Mouse (Mus musculus): ENCODE results near the gene Lsm2. TPM values are rescaled to one million over a fixed set of nuclear protein-coding genes. Genes with fewer than 3 reads are reported as not detected.

Lsm2 gene
- total RNA-seq, 4 experiments from 2014 or later, result 14.1 to 22.5 (median 17.3) TPM

DNA sequence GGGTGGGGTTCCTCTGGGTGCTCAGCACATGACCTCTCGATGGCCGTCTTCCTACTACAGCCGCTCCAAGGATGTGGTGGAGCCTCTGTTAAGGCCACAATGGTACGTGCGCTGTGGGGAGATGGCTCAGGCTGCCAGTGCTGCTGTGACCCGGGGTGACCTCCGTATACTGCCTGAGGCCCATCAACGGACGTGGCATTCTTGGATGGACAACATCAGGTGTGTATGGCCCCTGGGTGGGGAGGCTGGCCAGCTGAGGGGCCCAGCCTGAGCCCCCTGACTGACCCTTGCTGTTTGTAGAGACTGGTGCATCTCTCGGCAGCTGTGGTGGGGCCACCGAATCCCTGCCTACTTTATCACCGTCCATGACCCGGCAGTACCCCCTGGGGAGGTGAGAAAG lies 30.8 kb downstream of the Lsm2 start:
- DNase-seq (ENCODE audit: low spot score in 2 of 2), result no peak

DNA sequence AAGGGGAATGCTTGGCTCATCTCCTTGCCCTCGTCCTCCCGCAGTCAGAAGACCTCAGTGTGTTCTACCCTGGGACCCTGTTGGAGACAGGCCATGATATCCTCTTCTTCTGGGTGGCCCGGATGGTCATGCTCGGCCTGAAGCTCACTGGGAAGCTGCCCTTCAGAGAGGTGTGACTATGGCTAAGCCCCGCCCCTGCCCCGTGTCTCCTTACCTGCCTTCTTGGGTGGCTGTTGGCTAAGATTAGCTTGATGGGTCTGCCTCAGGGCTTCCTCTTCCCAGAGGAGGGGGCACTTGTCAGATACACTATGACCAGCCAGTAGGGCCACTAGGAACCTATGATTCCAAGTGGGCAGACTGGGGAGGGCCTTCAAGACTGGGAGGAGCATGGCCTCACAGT lies 31.6 kb downstream of the Lsm2 start:
- DNase-seq (ENCODE audit: low spot score in 2 of 2), result no peak

DNA sequence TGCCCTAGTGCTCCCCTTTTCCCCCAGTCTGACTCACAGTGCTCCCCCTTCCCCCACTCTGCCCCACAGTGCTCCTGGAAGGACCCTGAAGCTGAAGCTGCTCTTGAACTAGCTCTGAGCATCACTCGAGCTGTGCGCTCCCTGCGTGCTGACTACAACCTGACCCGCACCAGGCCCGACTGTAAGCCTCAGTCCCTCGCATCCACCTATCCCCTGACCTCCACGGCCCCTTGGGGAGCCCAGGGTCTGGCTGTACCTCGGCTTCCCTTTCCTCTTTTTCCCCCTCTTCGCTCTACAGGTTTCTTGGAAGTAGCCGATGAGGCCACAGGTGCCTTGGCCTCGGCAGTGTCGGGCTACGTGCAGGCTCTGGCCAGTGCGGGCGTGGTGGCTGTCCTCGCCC lies 33.6 kb downstream of the Lsm2 start:
- no peak for DNase-seq (ENCODE audit: low spot score in 2 of 2)

DNA sequence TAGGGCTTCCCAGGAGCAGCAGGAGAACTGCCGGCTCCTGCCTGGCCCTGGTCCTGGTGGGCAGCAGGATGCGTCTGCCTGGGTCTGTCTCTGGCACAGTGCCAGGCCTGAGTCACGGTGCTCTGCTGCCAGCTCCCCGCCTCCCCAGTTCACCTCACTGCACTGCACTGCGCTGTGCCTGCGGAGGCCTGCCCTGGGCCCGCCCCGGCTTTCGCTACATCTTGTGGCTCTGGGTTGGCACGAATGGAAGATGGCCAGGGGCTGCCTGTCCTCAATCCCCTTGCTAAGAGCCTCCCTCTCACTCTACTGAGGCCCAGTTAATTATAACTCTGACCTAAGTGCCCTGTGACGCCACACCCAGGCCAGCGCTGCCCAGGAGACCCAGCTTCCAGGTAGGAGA lies 34.7 kb downstream of the Lsm2 start, which contains the start of gene Vwa7:
Gene Vwa7, plus strand, starts transcription at position 204 of the 400 bp plus-strand sequence.
- DNase-seq (ENCODE audit: low spot score in 2 of 2), result no peak

DNA sequence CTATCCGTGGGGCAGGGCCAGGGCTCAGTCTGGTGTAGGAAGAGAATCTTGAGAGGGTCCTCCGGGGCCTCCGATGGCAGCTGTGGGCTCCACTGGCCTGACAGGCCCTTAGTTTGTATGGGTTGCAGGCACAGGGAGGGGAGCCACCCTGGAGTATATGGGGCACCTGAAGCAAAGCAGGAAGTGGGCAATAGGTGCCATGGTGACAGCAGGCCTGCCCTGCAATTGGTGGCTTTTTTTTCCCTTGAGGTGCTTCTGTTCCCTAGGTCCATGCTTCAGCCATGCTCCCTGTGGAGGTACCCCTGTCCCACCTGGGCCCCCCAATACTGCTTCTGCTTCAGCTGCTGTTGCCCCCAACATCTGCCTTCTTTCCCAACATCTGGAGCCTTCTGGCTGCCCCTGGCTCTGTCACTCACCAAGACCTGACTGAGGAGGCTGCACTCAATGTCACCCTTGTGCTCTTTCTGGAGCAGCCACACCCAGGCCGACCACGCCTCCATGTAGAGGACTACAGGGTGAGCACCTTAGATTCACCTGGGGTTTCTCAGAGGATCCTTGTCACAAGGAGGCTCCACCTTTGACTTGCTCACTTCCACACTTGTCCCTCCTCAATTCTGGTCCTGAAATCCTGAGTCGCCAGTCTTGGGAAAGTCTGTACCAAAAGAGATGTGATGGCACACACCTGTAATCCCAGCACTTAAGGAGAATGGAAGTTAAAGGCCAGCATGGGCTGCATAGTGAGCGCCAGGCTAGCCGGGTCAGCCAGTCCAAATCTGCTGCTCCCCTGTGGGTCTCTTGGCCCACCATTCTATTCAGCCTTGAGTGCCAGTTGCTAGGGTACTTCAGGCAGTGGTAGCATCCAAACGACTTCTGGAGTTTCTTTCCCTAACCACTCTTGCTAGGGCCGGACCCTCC lies 35.4 kb downstream of the Lsm2 start:
- DNase-seq (ENCODE audit: low spot score in 2 of 2), result no peak

DNA sequence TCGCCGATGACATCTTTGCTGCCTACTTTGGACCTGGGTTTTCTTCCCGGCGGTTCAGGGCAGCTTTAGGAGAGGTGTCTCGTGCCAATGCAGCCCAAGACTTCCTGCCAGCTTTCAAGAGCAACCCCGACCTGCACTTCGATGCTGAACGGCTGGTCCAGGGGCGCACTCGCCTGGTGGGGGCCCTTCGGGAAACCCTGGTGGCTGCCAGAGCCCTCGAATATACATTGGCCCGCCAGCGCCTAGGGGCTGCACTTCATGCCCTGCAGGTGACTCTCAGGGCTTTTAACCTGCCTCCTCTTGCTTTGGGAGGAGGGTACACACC lies 36.0 kb downstream of the Lsm2 start:
- no peak for DNase-seq (ENCODE audit: low spot score in 2 of 2)

DNA sequence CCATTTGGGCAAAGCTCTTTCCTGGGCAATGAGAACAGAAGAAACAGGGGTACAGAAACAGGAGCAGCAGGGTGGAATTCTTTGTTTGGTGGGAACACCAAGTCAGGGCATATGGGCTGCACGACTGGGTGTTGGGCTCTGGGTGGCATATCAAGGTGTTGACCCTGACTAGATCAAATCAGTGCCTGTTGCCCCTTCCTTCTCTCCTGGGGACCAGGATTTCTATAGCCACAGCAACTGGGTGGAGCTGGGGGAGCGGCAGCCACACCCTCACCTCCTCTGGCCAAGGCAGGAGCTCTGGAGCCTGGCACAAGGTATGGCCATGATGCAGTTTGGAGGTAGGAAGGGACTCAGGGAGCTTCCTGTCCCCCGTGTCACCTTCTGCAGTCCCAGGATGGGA lies 36.5 kb downstream of the Lsm2 start:
- no peak for DNase-seq (ENCODE audit: low spot score in 2 of 2)

DNA sequence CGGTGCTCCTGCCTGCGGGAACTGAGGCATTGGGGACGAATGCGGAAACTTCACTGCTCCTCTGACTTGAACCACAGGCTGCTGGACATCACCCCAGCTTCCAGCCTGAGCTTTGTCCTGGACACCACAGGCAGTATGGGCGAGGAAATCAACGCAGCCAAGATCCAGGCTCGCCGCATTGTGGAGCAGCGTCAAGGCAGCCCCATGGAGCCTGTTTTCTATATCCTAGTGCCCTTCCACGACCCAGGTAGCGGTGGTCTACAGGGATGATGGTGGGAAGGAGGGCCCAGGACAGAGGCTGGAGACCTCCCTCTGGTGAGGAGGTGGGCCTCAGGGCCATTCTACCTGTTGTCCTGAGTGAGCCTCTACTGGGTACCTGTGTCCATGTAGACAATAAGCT lies 38.2 kb downstream of the Lsm2 start:
- no peak for DNase-seq (ENCODE audit: low spot score in 2 of 2)

DNA sequence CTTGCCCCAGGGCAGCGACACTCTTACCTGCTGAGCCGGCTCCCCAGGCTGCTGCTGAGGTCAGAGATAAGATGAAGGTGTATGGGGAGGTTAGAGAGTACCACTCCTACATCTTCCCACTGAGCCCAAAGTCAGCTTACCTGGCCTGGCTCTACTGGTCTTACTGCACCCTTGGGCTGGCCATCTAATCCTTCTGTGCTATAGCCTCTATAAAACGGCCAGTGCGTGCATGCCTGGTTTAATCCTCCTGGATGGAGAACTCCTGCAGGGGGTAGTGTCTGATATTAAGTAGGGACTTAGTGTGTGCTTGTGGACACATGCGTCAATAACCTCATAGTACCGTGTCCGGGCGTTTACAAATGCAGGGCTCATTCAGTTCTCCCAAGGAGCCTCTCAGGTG lies 38.9 kb downstream of the Lsm2 start:
- no peak for DNase-seq (ENCODE audit: low spot score in 2 of 2)

DNA sequence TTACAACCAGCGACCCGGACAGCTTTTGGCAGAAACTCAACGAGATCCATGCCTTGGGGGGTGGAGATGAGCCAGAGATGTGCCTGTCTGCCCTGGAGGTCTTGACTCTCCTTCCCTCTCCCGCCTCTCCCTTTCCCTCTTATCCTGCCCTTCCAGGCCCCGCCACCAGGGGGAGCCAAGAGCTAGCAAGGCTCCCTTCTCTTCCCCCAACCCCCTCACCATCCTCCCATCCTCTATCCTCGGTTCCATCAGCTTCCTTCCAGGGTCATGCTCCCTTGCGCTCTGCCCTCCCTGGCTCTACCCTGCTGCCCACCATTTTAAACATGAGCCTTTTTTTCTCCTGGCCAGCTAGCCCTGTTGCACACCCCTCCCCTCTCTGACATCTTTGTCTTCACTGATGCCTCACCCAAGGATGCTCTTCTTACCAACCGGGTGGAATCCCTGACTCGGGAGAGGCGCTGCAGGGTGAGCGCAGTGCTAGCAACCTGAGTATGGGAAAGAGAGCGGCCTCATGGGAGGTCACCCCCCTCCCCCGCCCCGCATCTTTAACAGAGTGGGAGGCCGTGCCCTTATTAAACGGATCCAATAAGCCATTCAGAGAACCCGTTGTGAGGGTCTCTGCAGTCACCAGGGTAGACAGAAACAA lies 39.6 kb downstream of the Lsm2 start:
- peak; percentile 57 to 95 for DNase-seq (ENCODE audit: low spot score in 2 of 2)

DNA sequence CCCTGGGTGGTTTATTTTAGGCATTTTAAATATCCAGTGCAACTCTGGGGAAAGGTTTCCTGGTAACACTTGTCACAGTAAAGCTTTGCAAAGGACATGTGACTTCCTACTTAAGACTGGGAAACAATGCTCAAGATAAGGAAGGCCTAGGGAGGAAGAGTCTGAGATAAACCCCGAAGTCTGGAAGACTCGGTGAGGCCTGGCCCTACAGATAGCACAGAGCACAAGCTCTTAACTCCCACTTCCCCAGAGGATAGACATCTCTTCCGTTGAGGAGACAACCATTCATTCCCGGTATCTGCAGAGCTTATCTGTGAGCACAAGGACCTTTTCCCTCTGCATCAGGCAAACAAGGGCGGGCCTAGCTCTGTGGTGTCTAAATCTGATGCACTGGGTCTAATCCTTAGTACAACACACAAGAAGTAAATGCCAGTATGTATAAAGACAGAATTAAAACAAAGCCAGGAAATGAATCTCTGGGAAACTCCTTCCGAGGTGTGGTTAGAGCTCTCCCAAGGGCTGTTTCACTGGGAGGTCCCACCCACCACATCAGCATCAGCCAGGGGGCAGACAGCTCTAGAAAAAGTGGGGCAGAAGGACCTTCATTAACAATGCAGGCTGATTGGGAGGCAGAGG lies 40.3 kb downstream of the Lsm2 start:
- no peak for DNase-seq (ENCODE audit: low spot score in 2 of 2)

DNA sequence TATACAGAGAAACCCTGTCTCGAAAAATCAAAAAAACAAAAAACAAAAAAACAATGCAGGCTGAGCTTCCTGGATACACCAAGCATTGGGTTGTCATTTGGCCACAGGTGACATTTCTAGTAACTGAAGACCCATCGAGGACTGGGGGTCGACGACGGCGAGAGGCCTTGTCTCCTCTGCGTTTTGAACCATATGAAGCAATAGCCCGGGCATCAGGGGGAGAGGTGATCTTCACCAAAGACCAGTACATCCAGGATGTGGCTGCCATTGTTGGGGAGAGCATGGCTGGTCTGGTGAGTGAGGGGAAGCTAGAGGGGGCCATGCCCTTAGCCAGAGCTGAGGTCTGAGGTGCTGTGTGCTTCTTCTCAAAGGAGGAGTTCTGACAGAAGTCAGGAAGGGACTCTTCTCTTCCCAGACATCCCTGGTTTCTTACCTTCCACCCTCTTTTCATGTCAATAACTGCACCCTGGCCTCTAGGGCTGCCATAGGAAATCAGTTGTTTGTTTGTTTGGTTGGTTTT lies 40.9 kb downstream of the Lsm2 start:
- DNase-seq (ENCODE audit: low spot score in 2 of 2), result no peak

DNA sequence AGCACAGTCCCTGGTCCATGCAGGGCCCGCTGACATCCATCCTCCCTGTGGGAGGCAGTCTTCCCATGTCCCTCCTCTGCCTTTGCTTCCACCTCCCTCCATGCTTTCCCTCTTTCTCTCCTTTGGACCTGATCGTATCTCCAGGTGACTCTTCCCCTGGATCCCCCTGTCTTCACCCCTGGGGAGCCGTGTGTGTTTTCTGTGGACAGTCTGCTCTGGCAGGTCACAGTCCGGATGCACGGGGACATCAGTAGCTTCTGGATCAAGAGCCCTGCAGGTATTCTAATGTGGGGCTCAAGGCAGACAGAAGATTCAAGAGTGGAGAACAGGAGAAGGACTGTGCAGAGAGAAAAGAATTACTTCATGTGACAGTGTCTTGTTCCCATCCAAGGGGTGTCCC lies 41.6 kb downstream of the Lsm2 start:
- no peak for DNase-seq (ENCODE audit: low spot score in 2 of 2)

DNA sequence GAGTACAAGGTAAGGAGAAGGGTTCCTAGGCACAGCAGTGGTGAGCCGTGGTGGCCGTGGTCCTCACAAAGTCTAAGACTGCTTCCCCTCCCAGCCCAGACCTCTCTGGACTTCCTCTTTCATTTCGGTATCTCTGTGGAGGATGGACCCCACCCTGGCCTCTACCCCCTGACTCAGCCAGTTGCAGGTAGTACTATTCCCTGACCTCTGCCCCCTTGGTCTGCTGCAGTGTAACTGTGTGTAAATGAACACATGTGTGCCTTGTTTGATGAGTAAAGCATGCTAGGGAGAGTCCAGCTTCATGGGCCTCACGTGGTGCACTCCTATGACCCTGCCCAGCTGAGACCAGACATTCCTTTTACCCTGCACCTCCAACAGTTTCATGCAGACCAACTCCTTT lies 42.1 kb downstream of the Lsm2 start:
- no peak for DNase-seq (ENCODE audit: low spot score in 2 of 2)

DNA sequence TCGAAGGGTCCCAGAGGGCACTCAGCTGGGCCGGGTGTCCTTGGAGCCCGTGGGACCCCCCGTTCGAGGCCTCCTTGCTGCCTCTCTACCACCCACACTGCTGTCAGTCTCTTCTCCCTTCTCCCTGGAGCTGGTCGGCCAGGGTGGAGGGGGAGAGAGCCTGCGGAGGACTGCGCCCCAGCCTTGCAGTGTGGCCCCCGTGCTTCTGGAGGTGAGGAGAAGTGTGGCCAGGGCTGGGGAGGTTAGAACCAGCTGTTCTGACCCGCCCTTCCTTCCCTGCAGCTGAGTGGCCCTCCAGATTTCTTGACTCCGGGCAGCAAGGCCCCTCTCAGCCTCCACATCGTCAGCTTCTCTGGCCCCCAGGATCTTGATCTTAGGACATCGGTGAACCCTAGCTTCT lies 42.6 kb downstream of the Lsm2 start:
- DNase-seq (ENCODE audit: low spot score in 2 of 2), result no peak

DNA sequence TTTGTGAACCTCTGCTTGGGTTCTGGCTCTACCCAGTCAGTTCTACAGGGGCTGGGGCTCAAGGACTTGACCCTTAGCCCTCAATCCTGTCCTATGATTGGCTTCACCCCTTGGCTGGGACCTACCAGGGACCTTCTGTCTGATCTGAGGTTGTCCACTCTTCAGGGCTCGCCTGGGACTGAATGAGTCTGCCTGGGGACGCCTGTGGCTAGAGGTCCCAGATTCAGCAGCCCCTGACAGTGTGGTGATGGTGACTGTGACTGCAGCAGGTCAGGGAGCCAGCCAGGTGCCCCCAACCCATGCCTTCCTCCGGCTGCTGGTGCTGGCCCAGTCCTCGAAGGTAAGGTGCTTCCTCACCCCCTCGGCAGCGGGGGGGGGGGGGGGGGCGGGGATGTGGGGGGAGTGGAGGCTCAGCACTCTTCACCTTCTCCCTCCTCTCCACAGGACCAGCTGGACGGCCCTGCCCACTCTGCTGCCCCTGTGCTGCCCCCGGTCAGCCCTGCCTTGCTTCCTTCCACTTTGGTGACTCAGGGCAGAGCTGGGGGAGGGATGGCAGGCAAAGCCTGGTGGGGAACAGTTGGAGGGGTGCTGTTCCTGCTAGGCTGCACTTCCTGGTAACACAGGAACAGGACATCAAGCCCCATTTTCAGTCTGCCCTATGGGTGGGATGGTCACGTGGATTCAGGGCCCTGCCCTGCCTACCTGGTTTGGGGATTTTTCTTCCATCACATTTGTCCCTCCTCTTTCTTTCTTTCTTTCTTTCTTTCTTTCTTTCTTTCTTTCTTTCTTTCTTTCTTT lies 43.2 kb downstream of the Lsm2 start:
- DNase-seq (ENCODE audit: low spot score in 2 of 2), result no peak

DNA sequence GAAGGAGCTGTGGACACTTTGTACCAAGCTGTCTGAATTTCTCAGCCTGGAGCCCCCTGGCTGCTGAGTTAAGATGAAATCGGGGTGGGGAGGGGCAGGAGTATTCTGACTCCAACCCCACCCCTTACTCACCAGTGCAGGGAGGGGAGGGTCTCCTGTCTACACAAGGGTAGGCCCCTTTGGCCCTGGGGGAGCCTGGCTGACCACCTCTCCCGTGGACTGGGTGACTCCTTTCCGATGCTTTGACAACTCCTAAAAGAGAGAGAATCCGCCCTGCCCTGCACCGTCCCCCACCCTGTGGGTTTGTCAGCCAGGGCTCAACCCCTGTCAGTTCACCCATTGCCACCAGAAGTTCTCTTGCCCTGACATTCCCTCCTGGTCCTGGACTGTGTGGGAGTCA lies 44.5 kb downstream of the Lsm2 start:
- no peak for DNase-seq (ENCODE audit: low spot score in 2 of 2)

DNA sequence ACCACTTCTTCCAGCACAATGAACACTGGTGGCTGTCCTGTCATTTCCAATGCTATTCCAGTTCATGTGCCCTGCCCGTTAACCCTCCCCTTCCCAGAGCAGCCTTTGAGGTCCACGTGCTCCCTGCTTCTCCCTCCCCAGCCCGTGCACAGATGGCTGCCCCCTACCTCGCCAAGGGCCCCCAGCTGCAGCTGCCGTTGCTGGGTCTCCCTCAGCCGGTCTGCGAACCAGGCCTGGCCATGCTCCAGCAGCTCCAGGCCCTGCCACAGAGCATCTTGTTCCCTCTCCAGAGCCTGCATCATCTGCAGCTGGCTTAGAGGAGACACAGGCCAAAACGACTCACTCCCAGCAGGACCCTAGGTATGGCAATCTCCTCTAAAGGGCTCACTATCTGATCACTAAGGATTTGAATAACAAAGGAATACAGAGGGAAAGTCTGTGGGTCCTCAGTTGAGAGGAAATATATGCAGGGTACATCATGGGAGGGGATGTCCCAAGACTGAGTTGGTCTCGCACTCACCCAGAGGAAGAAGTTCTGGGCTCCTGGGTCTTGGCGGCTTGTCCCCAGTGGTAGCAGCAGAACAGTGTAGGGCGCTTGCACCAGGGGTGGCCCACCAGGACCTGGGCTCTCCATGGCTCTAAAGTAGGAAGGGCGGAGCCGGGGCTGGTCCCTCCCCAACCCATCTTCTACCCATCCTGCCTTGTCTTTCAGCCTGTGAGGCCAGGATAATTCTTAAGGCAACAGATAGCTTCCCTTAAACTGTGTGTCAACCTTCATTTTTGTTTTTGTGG lies 45.8 kb downstream of the Lsm2 start, which contains the start of gene Sapcd1:
Gene Sapcd1, minus strand, starts transcription at position 740 of the 792 bp plus-strand sequence.
- DNase-seq (ENCODE audit: low spot score in 2 of 2), result peak in 1 of 2 experiments; percentile 51

DNA sequence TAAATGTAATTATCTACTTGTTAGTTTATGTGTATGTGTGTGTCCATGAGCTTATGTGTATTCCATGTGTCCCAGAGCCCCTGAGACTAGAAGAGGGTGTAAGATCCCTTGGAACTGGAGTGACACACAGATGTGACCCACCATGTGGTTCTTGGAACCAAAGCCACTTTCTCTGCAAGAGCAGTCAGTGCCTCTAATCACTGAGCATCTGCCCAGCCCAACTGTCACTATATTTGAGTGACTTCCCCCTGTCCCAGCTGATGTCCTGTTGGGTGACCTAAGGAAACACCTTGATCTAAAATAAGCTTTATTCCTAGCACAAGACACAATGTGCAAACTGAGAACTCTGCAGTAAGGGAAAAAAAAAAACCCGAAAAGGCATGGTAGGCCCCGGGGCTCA lies 46.7 kb downstream of the Lsm2 start:
- no peak for DNase-seq (ENCODE audit: low spot score in 2 of 2)

DNA sequence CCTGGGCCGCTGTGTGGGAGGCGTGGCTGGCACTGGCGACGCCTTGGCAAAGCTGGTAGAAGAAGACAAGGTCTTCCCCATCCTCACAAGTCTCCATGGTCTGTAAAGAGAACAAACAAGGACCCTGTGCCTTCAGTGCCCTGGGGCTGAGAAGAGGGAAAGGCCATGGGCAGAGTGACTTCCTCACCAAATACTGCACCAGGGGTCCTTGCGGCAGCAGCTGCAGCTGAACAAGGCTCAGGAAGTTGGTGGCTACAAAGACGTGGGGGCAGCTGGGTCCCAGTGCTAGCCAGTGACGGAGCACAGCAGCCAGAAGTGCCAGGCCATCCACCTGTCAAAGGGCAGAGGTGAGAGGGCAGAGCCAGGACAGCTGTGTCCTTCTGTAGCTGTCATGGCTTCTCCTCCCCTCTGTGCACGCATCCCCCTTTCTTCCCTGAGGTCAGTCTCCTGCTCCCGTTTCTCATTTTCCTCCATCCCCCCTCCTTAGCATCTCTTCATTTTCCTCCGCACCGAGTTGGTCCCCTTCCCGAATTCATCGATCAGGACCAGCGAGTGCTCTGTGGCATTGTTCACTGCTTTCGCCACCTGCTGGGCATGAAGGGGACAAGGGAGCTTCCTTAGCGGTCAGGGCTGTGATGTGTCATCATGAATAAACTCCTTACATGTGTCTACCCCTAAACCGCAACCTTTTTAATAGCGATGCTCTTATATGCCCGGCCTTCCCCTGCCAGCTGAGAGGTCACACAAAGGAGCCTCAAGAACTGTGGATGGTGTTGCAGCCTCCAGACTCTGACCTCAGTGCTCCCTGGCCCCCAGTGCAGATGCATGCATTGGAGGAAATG lies 48.2 kb downstream of the Lsm2 start:
- DNase-seq (ENCODE audit: low spot score in 2 of 2), result no peak
